Mouse (Mus musculus): Measurements from ENCODE around the gene Tm6sf1.
A peak's percentile ranks its signal among the peaks of the same experiment; 100 is the strongest.

DNA sequence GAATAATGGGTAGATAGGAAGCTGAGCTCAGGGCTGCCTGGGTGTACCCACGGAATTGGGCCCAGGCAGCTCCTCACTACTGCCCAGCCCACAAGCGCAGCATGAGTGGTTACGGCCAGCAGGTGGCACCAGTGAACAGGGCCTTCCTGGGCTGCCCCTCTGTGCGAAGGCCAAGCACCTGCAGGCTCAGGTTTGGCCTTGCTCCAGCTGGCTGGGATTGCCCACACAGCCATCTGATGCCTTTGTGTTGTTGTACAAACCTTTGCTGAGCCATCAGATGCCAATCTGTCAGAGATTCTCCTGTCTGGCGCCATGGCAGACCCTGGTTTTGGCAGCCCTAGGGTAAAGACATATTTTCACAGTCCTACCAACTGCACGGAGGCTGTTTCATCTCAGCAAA lies 9.4 kb downstream of the Tm6sf1 start:
- TF ChIP-seq CHD2 (IDR thresholded peaks at IDR 0.05; ENCODE audit: low read depth, low read length): no peak
- peak; percentile 52; the same call in 1 of the 2 replicates for TF ChIP-seq ZC3H11A (IDR thresholded peaks at IDR 0.05; ENCODE audit: borderline replicate concordance, low read depth, low read length)
- TF ChIP-seq MAFK (IDR thresholded peaks at IDR 0.05; ENCODE audit: insufficient read depth, low read depth, low read length): no peak
- no peak for TF ChIP-seq ZNF384 (IDR thresholded peaks at IDR 0.05; ENCODE audit: low read depth, low read length)
- no peak for TF ChIP-seq HCFC1 (IDR thresholded peaks at IDR 0.05; ENCODE audit: borderline replicate concordance, insufficient read depth, low read length)

All from ES-E14 (cell line).